Mouse (Mus musculus) retina, postnatal 7 days (tissue): ENCODE data around the gene Asic3.
"Not testable (repeated sequence)": the region's sequence is repeated elsewhere in the genome, so short reads cannot be mapped to it uniquely, and the experiment has no call there.

Experiments
- DNase-seq: peaks from one replicate; pipeline ENCODE4 v3.0.0-alpha.2; 2012; ENCODE audit warnings: low read depth, low spot score

Gene Asic3

DNA sequence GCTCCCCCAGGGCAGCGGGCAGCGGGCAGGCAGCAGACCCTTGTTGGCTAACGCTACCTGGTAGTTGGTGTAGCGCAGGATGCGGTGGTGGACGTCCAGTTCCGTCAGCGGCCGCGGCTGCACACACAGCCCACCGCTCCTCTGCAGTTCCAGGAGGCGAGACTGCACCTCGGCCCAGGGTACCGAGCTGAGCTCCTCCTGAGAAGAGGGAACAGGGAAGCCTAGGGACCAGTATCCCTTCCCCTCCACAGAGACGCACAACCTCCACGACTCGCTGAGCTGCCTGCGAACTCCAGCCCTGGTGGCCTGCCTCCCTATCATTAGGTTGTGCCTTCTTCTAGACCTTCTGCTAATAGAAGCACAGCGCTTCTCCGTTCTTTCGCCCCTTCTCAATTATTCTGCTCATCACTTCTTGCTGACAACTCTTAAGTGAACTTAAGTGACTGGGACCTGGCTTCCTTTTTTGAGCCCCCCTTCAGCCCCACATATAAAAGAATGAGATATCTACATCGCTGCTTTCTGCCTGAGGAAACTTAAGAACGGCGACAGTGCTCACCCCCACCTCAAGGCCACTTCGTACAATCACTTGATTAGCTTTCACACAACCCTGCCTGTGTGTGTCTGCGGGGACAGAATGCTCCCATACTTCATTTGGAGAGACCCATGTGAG is 24.8 kb upstream of the Asic3 start:
- DNase-seq, result no peak

DNA sequence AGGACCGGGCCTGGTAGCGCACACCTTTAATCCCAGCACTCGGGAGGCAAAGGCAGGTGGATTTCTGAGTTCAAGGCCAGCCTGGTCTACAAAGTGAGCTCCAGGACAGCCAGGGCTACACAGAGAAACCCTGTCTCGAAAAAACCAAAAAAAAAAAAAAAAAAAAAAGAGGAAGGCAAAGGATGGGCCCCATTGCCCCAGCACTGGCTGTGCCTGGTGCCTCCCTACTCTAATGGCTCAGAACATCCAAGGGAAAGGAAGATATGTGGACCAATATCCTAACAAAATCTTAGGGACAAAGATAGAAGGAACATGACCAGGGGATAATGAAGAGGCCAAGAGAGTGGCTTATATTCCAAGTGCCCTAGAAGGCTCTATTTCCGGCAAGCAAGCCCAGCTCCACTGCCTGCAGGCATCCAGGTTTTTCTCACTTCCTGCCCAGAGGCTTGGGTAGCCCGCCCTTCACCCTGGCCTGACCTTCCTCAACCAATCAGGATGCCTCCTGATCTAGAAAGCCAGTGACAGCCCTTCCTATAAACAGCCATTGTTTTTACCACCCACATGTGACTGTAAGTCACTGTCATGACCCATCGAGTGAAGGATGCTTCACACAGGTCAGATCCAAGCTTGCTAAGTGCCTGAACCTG is 24.1 kb upstream of the Asic3 start:
- DNase-seq, result no peak

DNA sequence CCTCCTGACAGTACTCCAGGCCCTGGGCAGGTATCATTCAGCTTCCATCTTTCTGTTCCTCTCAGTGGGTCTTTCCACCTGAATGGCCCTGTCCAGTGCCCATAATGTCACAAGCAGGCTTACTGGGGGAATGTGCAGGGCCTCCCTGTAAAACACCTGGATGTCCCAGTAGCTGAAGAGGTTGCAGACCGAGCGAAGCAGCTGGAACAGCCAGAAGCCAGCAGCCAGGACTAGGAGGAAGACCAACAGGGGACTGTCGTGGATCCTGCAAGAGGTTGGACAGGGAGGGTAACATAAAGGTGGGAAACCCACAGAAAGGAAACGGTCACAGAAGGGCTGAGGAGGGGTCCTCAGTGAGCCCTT is 23.6 kb upstream of the Asic3 start:
- no peak for DNase-seq

DNA sequence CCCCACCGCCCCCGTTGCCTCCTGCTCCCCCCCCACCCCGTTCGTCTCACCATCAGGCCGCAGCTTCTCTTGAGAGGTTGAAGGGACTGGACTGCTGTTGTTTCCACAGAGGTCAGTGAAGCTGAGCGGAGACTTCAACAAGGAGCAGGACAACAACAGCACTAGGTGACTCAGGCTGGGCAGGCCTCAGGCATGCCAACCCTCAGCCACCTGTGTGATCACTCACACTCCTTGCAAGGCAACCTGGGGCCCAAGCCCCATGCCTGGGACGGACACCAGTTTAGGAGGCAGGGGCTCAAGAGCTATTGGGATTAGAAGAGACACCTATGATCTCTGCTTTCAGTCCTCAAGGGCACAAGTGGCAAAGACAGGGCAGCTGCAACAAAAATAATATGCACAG is 21.3 kb upstream of the Asic3 start, which contains the start of gene Atg9b:
Gene Atg9b, minus strand, starts transcription at position 280 of the 400 bp plus-strand sequence.
- no peak for DNase-seq

DNA sequence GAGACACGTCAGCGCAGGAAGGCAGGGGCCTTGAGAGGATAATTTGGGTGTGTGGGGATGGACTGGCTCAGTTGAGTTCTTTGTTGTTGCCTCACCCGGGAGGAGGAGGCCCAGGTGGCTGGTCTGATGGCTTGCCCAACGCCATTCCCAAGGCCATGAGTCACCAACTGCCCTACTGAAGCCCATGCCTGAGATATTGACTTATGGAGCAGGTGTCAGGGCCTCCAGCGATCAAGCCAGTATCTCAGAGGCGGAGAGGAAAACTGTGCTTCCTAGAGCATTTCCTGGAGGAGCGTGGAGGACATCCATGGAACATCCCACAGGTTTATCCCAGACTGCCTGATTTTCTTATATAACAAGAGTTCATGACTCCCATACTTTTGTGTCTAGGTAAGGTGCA is 20.5 kb upstream of the Asic3 start:
- no peak for DNase-seq

DNA sequence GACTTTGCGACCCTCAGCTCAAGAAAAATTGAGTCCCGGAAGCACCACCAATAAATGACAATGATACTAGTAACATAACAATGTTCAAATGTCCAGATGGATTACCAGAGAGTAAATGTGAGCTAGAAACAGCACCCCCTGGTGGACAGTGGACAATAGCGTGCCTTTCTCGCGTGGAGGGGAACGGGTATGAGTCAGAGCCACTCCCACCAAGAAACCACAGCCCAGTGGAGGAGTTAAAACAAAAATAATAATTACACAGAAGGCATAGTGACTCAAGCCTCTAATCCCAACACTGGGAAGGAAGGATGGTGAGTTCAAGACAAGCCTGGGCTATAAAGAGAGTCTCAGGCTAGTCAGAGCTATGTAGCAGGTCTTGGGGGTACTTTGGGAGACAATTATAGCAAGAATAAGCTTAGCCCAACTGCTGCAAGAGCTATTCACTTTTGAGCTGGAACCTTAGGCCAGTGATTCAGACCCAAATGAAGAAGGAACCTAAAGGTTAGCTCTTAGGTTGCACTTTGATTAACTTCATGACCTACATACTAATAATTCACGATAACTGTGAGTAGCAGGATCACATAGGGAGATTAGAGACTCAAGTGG is 19.7 kb upstream of the Asic3 start, which contains the start of gene Abcb8:
Gene Abcb8, plus strand, starts transcription at position 272 of the 606 bp plus-strand sequence.
- DNase-seq, result peak; percentile 82

GRCm38 (mm10) chr5:24394165-24394894 is 18.9 kb upstream of the Asic3 start:
- DNase-seq, result peak; percentile 93

GRCm38 (mm10) chr5:24396254-24396653 is 16.9 kb upstream of the Asic3 start:
- not testable (repeated sequence) for DNase-seq

DNA sequence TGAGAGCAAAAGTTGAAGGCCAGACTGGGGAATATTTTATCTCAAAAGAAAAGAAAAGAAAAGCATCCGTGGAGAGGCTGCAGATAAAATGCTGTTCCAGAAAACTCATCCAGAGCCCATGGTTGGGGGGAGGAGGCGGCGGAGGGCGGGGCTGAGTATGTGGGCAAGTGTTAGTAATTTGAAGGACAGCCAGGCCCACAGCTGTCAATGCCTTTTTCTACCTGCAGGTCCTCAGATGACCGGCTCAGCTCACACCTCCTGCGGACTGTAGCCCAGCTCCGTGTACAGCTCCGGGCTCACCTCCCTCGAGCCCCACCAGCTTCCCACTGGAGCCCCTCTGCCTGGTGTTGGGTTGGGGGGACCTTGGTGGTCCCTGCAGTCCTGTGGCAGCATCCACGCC is 13.5 kb upstream of the Asic3 start:
- DNase-seq, result no peak

GRCm38 (mm10) chr5:24400362-24400761 is 12.8 kb upstream of the Asic3 start:
- DNase-seq, result no peak

DNA sequence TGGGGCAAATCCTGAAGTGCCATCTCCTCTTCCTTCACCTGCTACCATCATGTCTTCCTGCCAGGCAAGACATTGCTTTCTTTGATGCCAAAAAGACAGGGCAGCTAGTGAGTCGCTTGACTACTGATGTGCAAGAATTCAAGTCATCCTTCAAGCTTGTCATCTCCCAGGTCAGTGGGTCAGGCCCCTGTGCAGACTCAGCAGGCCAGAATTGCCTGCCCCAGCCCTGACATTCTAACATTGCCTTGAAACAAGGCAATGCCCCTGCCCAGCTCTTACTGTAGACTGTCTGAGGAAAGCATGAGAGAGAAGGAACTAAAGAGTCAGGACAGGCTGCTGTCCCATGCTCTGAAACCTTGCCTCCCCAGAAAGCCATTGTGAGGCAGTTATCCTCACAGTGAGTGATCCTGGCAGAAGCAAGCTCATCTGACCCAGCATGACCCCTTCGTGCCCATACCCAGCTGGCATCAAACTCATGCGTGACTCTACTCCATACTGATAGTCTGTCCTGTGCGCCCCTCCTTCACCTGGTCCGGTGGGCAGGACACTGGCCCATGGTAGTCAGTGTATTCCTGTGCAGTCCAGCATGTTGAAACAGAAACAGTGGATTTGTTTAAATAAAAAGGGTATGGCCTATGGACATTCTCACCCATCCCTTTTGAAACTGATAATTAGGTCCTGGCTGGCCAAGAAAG is 12.1 kb upstream of the Asic3 start:
- no peak for DNase-seq

GRCm38 (mm10) chr5:24401969-24402368 is 11.2 kb upstream of the Asic3 start:
- no peak for DNase-seq

- DNase-seq, result no peak
Observed at GRCm38 (mm10) chr5:24404594-24405360, 8.4 kb upstream of the Asic3 start.

DNA sequence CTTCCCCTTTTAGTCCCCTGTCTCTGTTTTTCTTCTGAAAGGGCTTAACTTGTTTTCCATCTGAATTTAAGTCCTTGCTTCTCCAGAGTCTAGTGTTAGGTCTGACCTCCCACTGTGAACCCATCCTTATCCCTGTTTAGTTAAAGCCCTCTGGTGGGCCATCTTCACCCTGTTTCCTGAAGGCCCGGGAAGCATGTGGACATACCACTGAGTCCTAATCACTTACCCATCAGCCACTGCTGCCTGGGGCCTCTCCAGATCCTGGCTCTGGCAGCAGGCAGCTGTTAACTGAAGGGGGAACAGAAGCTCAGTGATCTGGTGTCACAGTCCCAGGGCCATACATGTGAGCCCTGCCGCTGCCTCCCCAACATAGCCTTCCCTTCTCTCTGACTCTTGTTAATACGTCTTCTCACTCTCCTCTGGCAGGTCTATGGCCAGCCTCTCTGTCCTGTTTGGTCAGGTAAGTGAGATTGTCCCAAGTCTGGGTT is 7.8 kb upstream of the Asic3 start:
- no peak for DNase-seq

DNA sequence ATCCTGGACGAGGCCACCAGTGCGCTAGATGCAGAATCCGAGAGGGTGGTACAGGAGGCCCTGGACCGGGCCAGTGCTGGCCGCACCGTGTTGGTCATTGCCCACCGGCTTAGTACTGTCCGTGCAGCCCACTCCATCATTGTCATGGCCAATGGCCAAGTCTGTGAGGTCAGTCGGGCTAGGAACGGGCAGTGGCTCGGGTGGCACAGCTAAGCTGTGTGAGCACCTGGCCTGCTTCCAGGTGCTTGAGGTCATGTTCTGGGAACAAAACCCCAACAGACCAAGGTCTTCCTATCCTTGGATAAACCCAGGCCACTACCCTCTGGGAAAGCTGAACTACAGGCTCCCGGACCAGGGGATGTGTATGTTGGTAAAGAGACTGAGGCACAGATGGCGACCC is 4.5 kb upstream of the Asic3 start:
- DNase-seq, result no peak

DNA sequence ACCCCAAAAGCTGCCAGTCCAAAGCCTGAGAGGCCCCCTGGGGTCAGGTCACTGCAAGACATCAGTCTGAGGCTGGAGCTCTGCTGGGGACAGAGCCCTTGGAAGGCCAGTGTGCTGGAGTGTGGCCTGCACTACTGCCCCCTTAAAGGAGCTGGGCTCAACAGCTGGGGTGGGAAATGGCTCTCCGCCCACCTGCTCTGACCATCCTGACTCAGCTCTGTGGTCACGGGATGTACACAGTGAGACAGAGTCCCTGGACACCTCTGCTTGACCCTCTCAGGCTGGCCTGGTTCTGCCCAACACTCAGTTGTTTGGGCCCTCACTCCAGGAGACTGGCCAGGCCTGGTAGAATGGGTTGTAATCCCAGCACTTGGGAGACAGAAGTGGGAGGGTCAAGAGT is 3.7 kb upstream of the Asic3 start:
- no peak for DNase-seq

DNA sequence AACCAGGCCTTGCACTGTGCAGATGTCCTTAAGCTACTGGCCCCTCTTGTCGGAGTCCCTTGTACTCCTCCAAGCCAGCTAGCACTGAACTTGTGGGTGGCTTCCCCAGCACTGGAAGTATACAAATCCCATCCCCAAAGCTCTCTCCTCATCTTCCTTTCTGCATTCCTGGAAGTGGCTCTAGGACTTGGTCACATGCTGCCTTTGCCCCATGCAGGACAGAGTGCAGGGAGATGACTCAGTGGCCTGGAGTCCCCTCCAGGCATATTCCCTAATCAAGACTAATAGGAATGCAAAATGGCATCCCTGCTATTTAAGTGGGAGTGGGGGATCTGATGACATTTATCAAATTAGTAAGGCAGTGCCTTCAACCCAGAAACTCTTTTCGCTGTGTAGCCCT is 1.1 kb upstream of the Asic3 start:
- no peak for DNase-seq

DNA sequence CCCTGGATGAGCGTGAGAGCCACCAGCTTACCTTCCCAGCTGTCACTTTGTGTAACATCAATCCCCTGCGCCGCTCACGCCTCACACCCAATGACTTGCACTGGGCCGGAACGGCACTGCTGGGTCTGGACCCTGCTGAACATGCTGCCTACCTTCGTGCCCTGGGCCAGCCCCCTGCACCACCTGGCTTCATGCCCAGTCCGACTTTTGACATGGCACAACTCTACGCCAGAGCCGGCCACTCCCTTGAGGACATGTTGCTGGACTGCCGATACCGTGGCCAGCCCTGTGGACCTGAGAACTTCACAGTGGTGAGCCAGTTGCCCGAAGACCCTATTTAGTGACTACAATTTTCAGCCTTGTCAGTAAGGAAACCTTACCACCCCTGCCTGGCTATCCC is 746 bp downstream of the Asic3 start:
- no peak for DNase-seq

DNA sequence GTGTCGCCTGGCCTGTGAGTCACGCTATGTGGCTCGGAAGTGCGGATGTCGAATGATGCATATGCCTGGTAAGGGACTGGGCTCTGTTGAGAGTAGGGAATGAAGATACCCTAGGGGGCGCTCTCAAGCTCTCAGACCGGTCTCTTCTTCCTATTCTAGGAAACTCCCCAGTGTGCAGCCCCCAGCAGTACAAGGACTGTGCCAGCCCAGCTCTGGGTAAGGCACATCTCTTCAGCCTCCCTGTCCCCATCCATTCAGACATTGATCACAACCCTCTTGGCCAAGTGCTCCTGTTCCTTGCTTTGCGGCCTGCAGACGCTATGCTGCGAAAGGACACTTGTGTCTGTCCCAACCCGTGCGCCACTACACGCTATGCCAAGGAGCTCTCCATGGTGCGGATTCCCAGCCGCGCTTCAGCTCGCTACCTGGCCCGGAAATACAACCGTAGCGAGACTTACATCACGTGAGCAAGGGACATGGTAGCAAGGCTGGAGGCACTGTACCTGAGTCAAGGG is 3.1 kb downstream of the Asic3 start:
- no peak for DNase-seq

GRCm38 (mm10) chr5:24417587-24417986 is 4.4 kb downstream of the Asic3 start:
- DNase-seq, result no peak

GRCm38 (mm10) chr5:24420381-24420780 is 7.2 kb downstream of the Asic3 start:
- DNase-seq, result no peak
